Mouse (Mus musculus): Measurements from ENCODE around the gene Ofcc1. TPM values are rescaled to one million over a fixed set of nuclear protein-coding genes. Genes with fewer than 3 reads are reported as not detected.

The Ofcc1 gene
- polyA plus RNA-seq (2012; fragmentation: generic; extraction: Trizol): not detected

DNA sequence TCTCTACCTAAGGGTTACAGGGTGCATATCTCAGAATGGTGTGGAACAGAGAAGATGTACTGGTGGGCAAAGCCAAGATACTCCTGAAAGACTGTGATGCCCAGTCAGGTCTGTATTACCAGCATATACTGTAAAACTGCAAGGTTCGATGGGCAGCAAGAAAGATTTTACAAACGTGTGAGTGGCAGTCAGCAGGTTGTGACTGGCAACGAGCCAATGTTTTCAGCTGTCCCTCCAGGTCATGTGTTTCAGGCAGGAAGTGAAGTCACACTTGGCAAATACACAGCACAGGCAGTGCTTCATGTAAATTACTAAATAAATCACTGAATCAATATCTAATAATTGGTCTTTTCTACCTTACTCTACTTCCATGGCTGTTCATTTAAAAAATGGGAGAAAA lies at the start of gene Ofcc1:
Ofcc1 (minus strand) TSS at position 163 of the 400 bp plus-strand sequence.
- no peaks in the 10 kb centered on the region for H3K36me3 ChIP-seq (ENCODE audit: control insufficient read depth, insufficient read depth)
- H3K27me3 ChIP-seq (ENCODE audit: control insufficient read depth, insufficient read depth, insufficient read length): no peaks in the 10 kb centered on the region
- no peaks in the 10 kb centered on the region for H3K79me2 ChIP-seq (ENCODE audit: control insufficient read depth, insufficient read depth)
- H3ac ChIP-seq (ENCODE audit: control insufficient read depth, insufficient read length): no peak within 1 kb of the TSS
- no peak within 1 kb of the TSS for H3K4me2 ChIP-seq (ENCODE audit: low read depth)
- H3K4me3 ChIP-seq: no peak within 1 kb of the TSS
- TF ChIP-seq MAX (IDR thresholded peaks at IDR 0.05; ENCODE audit: low read depth): no peak
- no peak for TF ChIP-seq CEBPB (IDR thresholded peaks at IDR 0.05; ENCODE audit: insufficient read depth, poor library complexity, severe bottlenecking)
- TF ChIP-seq USF1 (IDR thresholded peaks at IDR 0.05; ENCODE audit: low read depth): no peak
- TF ChIP-seq MYOG (IDR thresholded peaks at IDR 0.05; ENCODE audit: control insufficient read depth in 1 of 3, insufficient read depth in 1 of 3, insufficient read length in 2 of 3, low read depth in 2 of 3): no peak
- TF ChIP-seq POLR2AphosphoS2 (IDR thresholded peaks at IDR 0.05; ENCODE audit: insufficient read length, low read depth): no peak
- no peak for TF ChIP-seq TCF3 (IDR thresholded peaks at IDR 0.05; ENCODE audit: insufficient read length, low read depth)
- no peak for TF ChIP-seq MYOD1 (IDR thresholded peaks at IDR 0.05; ENCODE audit: control insufficient read depth in 1 of 3, insufficient read length in 2 of 3, low read depth in 2 of 3)
- no peak for TF ChIP-seq SRF (IDR thresholded peaks at IDR 0.05; ENCODE audit: control insufficient read depth, insufficient read length, low read depth)
- TF ChIP-seq REST (IDR thresholded peaks at IDR 0.05; ENCODE audit: insufficient read depth, insufficient read length): no peak

GRCm38 (mm10) chr13:40390120-40390519 lies 28.9 kb upstream of the Ofcc1 start:
- no peak for TF ChIP-seq TCF12 (IDR thresholded peaks at IDR 0.05; ENCODE audit: insufficient read depth, poor library complexity, severe bottlenecking)
- no peak for TF ChIP-seq MAX (IDR thresholded peaks at IDR 0.05; ENCODE audit: low read depth)
- no peak for TF ChIP-seq TCF3 (IDR thresholded peaks at IDR 0.05; ENCODE audit: insufficient read length, low read depth)
- no peak for TF ChIP-seq CEBPB (IDR thresholded peaks at IDR 0.05; ENCODE audit: insufficient read depth, poor library complexity, severe bottlenecking)
- no peak for TF ChIP-seq USF1 (IDR thresholded peaks at IDR 0.05; ENCODE audit: low read depth)
- Histone ChIP-seq H3K79me2 (ENCODE audit: control insufficient read depth, insufficient read depth) (no peaks in the 10 kb centered on the region), H3K4me2 (ENCODE audit: low read depth) (no peak overlapping the region), H3K36me3 (ENCODE audit: control insufficient read depth, insufficient read depth) (no peaks in the 10 kb centered on the region), H3K4me3 (no peak overlapping the region), H3ac (ENCODE audit: control insufficient read depth, insufficient read length) (no peak overlapping the region), H3K27me3 (ENCODE audit: control insufficient read depth, insufficient read depth, insufficient read length) (no peaks in the 10 kb centered on the region)

- Histone ChIP-seq H3K36me3 (ENCODE audit: control insufficient read depth, insufficient read depth) (no peaks in the 10 kb centered on the region), H3K27me3 (ENCODE audit: control insufficient read depth, insufficient read depth, insufficient read length) (no peaks in the 10 kb centered on the region), H3K4me2 (ENCODE audit: low read depth) (no peak overlapping the region), H3K79me2 (ENCODE audit: control insufficient read depth, insufficient read depth) (no peaks in the 10 kb centered on the region), H3ac (ENCODE audit: control insufficient read depth, insufficient read length) (no peak overlapping the region), H3K4me3 (no peak overlapping the region)
- no peak for TF ChIP-seq TCF3 (IDR thresholded peaks at IDR 0.05; ENCODE audit: insufficient read length, low read depth)
- no peak for TF ChIP-seq MYOG (IDR thresholded peaks at IDR 0.05; ENCODE audit: control insufficient read depth in 1 of 3, insufficient read depth in 1 of 3, insufficient read length in 2 of 3, low read depth in 2 of 3)
- TF ChIP-seq POLR2AphosphoS2 (IDR thresholded peaks at IDR 0.05; ENCODE audit: insufficient read length, low read depth): no peak
- no peak for TF ChIP-seq REST (IDR thresholded peaks at IDR 0.05; ENCODE audit: insufficient read depth, insufficient read length)
Measured at GRCm38 (mm10) chr13:40387446-40387845, 26.2 kb upstream of the Ofcc1 start.

GRCm38 (mm10) chr13:40384962-40385361 lies 23.7 kb upstream of the Ofcc1 start:
- Histone ChIP-seq H3K27me3 (ENCODE audit: control insufficient read depth, insufficient read depth, insufficient read length) (no peaks in the 10 kb centered on the region), H3K36me3 (ENCODE audit: control insufficient read depth, insufficient read depth) (no peaks in the 10 kb centered on the region), H3K4me2 (ENCODE audit: low read depth) (no peak overlapping the region), H3ac (ENCODE audit: control insufficient read depth, insufficient read length) (no peak overlapping the region), H3K79me2 (ENCODE audit: control insufficient read depth, insufficient read depth) (no peaks in the 10 kb centered on the region), H3K4me3 (no peak overlapping the region)
- TF ChIP-seq CEBPB (IDR thresholded peaks at IDR 0.05; ENCODE audit: insufficient read depth, poor library complexity, severe bottlenecking): no peak
- TF ChIP-seq MYOD1 (IDR thresholded peaks at IDR 0.05; ENCODE audit: control insufficient read depth in 1 of 3, insufficient read length in 2 of 3, low read depth in 2 of 3): no peak
- TF ChIP-seq E2F4 (IDR thresholded peaks at IDR 0.05; ENCODE audit: insufficient read depth): no peak
- TF ChIP-seq TCF12 (IDR thresholded peaks at IDR 0.05; ENCODE audit: insufficient read depth, poor library complexity, severe bottlenecking): no peak
- no peak for TF ChIP-seq MAX (IDR thresholded peaks at IDR 0.05; ENCODE audit: low read depth)
- TF ChIP-seq TCF3 (IDR thresholded peaks at IDR 0.05; ENCODE audit: insufficient read length, low read depth): no peak
- TF ChIP-seq MYOG (IDR thresholded peaks at IDR 0.05; ENCODE audit: control insufficient read depth in 1 of 3, insufficient read depth in 1 of 3, insufficient read length in 2 of 3, low read depth in 2 of 3): no peak

GRCm38 (mm10) chr13:40376773-40377172 lies 15.5 kb upstream of the Ofcc1 start:
- no peak overlapping the region for H3K4me3 ChIP-seq
- no peak overlapping the region for H3ac ChIP-seq (ENCODE audit: control insufficient read depth, insufficient read length)
- TF ChIP-seq CEBPB (IDR thresholded peaks at IDR 0.05; ENCODE audit: insufficient read depth, poor library complexity, severe bottlenecking) (no peak), TCF12 (IDR thresholded peaks at IDR 0.05; ENCODE audit: insufficient read depth, poor library complexity, severe bottlenecking) (no peak), USF1 (IDR thresholded peaks at IDR 0.05; ENCODE audit: low read depth) (no peak), REST (IDR thresholded peaks at IDR 0.05; ENCODE audit: insufficient read depth, insufficient read length) (no peak), E2F4 (IDR thresholded peaks at IDR 0.05; ENCODE audit: insufficient read depth) (no peak), TCF3 (IDR thresholded peaks at IDR 0.05; ENCODE audit: insufficient read length, low read depth) (no peak), MAX (IDR thresholded peaks at IDR 0.05; ENCODE audit: low read depth) (no peak), SRF (IDR thresholded peaks at IDR 0.05; ENCODE audit: control insufficient read depth, insufficient read length, low read depth) (no peak)
- no peak overlapping the region for H3K4me2 ChIP-seq (ENCODE audit: low read depth)
- no peaks in the 10 kb centered on the region for H3K36me3 ChIP-seq (ENCODE audit: control insufficient read depth, insufficient read depth)
- H3K27me3 ChIP-seq (ENCODE audit: control insufficient read depth, insufficient read depth, insufficient read length): no peaks in the 10 kb centered on the region
- H3K79me2 ChIP-seq (ENCODE audit: control insufficient read depth, insufficient read depth): no peaks in the 10 kb centered on the region

Measured in myocyte (in vitro differentiated cells).